Mouse (Mus musculus) mesoderm, embryonic 11.5 days (tissue): Measurements from ENCODE around the gene Isg15.

ENCODE experiments used
- DNase-seq: peaks from one replicate; pipeline ENCODE4 v3.0.0-alpha.2; 2012; ENCODE audit warnings: low read depth, low spot score

Gene Isg15

GRCm38 (mm10) chr4:156200623-156201475 is at the start of gene Isg15:
Isg15 (minus strand) TSS chr4:156200818.
- no peak for DNase-seq

GRCm38 (mm10) chr4:156249567-156249966 is 48.9 kb upstream of the Isg15 start:
- DNase-seq = no peak

- no peak for DNase-seq
Observed at GRCm38 (mm10) chr4:156236651-156237447, 36.2 kb upstream of the Isg15 start.

- DNase-seq = peak; percentile 92
Observed at GRCm38 (mm10) chr4:156235808-156236533, 35.4 kb upstream of the Isg15 start, which contains the start of gene Noc2l. Noc2l (plus strand) TSS chr4:156236010.

GRCm38 (mm10) chr4:156235360-156235770 is 34.7 kb upstream of the Isg15 start:
- DNase-seq = peak; percentile 75

GRCm38 (mm10) chr4:156234701-156235213 is 34.1 kb upstream of the Isg15 start, which contains the start of gene Plekhn1:
Plekhn1 (minus strand) TSS chr4:156234857.
- DNase-seq = peak; percentile 68

- no peak for DNase-seq
Observed at GRCm38 (mm10) chr4:156234021-156234501, 33.4 kb upstream of the Isg15 start.

GRCm38 (mm10) chr4:156228393-156229024 is 27.9 kb upstream of the Isg15 start:
- no peak for DNase-seq

- DNase-seq = no peak
Observed at GRCm38 (mm10) chr4:156227752-156228392, 27.3 kb upstream of the Isg15 start.

GRCm38 (mm10) chr4:156224276-156224675 is 23.7 kb upstream of the Isg15 start:
- no peak for DNase-seq

GRCm38 (mm10) chr4:156219936-156220335 is 19.3 kb upstream of the Isg15 start:
- no peak for DNase-seq

GRCm38 (mm10) chr4:156217838-156218237 is 17.2 kb upstream of the Isg15 start:
- DNase-seq = no peak

- DNase-seq = no peak
Observed at GRCm38 (mm10) chr4:156217022-156217669, 16.5 kb upstream of the Isg15 start.

GRCm38 (mm10) chr4:156216196-156216595 is 15.6 kb upstream of the Isg15 start:
- DNase-seq = no peak

GRCm38 (mm10) chr4:156215649-156216048 is 15.0 kb upstream of the Isg15 start, which contains the start of gene Perm1:
Perm1 (plus strand) TSS chr4:156215868.
- no peak for DNase-seq

GRCm38 (mm10) chr4:156213134-156213533 is 12.5 kb upstream of the Isg15 start:
- no peak for DNase-seq

GRCm38 (mm10) chr4:156209963-156210635 is 9.5 kb upstream of the Isg15 start:
- no peak for DNase-seq

- no peak for DNase-seq
Observed at GRCm38 (mm10) chr4:156208872-156209271, 8.3 kb upstream of the Isg15 start.
